Mouse (Mus musculus): ENCODE measurements around the gene Zc3h10. TPM values are rescaled to one million over a fixed set of nuclear protein-coding genes. Genes with fewer than 3 reads are reported as not detected.
"Not testable (repeated sequence)": the region's sequence is repeated elsewhere in the genome, so short reads cannot be mapped to it uniquely, and the experiment has no call there.

Gene Zc3h10
- polyA plus RNA-seq, 1 experiment from 2014 or later = 18.8 TPM

DNA sequence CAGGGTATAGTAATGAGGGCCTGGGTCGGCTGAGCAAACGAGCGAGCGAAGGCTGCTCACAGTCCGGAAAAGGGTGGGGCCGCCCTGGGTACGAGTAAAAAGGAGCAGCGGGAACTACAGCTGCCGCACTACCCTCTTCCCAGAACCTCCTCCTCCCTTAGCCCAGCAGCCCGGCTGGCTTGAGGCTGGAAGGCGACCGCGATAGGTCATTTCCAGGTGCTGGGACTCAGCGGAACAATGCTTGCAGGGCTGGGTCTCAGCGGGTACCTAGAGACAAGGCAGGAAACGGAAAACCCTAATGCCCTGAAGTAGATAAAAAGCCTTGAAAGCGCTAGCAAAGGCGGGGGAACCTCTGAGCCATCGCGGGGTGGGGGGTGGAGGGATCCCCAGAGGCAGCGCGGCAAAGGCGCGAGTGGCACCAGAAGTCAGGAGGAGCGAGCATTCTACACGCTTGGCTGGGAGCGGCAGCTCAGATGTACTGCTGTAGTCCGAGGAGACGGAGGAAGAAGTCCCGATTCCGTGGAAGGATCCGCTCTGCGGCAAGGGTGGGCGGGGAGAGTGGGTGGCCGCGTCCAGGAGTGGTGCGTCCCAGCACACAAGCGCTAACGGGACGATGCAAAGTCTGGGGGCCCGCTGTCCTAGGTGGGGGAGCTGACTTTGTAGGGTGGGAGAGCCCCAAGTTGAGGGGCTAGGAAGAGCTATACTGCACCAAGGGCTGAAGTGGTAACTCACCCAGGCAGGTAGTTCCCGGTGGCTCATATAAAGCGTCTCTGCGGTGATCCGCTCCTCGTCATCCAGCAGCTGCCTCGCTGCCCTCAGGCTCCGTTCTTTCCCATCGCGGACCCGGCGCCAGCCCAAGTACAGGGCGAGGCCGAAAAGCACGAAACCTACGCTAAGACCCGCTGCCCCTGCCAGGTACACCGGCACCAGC lies 22.6 kb downstream of the Zc3h10 start:
- peak; percentile 82 for DNase-seq (ENCODE audit: low spot score)

DNA sequence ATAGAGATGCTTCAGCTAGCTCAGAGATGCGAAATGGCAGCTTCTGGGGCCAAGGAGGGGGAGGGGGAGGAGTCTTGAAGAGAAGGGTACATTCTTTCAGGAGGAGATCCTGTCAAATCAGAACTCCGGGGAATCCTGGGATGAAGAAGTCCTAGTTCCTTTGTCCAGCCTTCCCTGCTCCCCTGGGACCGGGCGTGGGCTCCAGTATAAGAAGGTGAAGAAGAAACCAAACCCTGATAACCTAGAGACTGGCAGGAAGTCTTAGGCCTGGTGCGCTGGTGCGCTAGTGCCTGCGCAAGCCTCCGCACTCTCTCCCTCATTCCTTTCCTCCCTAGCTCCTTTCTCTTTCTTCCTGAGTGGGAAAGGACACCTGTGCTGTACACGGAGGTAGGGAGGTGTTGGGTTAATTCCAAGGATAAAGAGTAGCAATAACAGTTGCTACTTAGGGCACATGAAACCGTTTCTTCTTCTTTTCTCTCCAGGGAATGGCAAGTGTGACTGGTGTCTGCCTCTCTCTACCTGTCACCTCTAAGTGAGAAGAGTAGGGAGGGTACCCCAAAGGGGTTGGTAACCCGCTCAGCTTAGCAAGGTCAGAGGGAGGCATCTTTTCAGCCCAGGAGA lies 23.4 kb downstream of the Zc3h10 start:
- peak; percentile 28 for DNase-seq (ENCODE audit: low spot score)

DNA sequence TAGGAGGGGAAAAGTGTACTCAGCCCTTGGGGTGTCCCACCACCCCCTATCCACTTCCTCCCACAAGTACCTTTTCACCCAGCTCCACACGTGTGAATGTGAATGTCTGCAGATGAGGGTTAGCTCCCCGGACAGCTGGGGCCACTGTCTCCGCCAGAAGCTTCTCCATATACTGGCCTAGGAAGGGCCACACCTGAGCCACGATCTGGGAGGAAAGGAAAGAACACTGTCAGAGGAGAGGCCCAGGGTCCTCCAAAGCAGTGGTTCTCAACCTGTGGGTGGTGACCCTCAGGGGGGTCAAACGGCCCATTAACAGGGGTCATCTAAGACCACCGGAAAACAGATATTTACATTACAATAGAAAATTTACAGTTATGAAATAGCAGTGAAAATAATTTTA lies 25.2 kb downstream of the Zc3h10 start:
- DNase-seq (ENCODE audit: low spot score) = no peak

DNA sequence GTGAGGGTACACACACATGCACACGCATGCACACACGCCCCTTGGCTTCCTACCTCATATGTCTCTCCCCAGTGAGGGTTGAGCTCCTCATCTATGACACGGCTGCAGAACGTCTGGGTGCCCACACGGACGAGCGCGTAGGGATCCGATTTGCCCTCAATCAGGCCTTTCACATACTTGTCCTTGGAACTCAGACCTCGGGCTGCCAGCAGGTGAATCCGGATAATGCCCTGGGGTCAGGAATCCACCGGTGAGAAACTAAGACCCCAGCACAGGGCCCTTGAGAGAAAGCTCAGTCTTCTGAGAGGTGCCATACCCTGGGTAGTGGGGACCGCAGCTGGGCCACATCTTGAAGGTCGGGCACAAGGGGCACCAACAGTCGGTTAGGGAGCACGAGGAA lies 27.0 kb downstream of the Zc3h10 start:
- DNase-seq (ENCODE audit: low spot score) = no peak

DNA sequence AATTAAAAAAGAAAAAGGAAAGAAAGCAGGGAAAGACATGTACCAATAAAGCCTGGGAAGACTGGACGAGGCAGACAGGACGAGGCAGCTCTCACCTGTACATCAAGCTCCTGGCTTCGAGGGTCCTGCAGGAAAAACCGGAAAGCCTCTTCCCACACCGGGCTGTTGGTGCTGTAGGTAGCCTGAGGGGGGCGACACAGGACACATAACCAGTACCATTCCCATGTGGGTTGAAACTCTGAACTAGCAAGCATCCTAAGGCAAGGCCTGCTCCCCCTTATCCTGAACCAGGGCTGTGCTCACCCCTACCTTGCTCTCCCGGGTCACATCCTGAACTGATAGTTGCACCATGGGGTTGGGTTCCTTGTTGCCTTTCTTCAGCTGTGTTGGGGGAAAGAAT lies 28.7 kb downstream of the Zc3h10 start:
- no peak for DNase-seq (ENCODE audit: low spot score)

DNA sequence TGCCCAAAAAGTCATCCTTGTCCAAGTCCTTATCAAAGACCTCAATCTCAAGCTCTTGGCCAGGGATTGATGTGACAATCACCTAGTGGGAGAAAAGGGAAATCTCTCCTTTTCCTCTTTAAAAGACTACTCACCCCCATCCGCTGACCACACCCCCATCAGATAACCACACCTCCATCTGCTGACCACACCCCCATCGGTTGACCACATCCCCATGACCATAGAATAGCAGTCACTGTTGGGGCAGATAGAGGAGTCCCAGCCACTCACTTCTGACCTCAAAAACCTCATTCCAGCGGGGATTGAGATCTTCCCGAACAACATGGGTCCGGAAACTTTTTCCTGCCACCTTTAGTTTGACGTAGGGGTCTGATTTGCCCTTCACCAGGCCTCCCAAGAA lies 30.9 kb downstream of the Zc3h10 start:
- no peak for DNase-seq (ENCODE audit: low spot score)

DNA sequence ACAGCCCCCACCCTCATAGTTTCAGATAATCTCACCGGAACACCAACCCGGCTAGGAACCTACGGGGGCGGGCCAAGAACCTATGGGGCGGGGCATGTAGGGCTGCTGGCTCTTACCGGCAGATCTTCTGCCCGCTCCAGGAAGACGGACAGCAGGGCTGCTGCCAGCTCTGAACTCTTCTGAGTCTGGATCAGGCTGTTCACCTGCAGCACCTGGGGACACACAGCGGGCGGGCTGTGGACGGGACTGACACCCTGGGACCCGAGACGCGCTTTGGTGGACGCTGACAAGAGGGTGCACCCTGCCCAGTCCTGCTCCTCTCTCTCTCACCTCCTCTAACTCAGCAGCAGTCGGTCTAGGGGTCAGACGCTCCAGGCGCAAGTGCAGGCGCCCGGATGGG lies 31.5 kb downstream of the Zc3h10 start:
- DNase-seq (ENCODE audit: low spot score) = no peak

DNA sequence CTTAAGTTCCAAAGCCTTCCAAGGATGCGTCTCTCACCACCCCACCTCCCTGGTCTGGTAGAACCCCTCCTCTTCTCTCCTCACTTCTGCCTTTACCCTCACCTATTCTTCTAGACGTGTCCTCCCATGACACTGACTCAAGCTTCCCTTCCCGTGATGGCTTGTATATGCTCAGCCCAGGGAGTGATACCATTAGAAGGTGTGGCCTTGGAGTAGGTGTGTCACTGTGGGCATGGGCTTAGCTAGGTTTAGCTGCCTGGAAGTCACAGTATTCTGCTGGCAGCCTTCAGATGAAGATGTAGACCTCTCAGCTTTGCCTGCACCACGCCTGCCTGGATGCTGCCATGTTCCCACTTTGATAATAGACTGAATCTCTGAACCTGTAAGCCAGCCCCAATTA lies 32.5 kb downstream of the Zc3h10 start:
- no peak for DNase-seq (ENCODE audit: low spot score)

DNA sequence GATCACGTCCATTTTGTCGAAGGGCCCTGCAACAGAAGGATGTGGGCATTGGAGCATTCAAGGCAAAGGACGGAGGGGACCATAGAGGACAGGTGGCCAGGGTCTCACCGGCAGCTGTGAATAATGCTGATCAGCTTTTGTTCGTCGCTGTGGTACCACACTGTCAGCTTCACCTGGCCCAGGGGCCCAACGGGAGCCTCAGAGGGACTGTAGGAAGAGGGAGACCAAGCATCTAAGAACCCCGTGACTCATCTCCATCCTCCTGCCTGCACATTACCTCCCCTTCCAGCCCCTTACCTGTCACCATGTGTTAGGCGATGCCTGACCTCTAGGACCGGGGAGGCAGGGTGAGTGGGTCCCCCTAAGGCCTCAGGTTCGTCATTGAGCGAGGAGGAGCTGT lies 35.8 kb downstream of the Zc3h10 start:
- no peak for DNase-seq (ENCODE audit: low spot score)

DNA sequence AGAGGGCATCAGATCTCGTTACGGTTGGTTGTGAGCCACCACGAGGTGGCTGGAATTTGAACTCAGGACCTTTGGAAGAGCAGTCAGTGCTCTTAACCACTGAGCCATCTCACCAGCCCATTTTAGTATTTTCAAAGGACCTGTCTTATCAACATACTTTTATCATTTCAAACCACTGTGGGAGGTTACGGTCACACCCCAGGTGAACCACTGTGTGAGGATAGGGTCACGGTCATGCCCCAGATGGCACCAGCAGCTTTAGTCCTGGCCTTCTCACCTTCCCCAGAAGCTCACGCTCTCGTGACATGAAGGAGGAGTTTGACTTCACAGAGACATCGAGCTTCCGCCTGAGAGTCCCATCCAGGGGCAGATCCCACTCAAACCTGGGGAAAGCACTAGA lies 36.4 kb downstream of the Zc3h10 start:
- no peak for DNase-seq (ENCODE audit: low spot score)

DNA sequence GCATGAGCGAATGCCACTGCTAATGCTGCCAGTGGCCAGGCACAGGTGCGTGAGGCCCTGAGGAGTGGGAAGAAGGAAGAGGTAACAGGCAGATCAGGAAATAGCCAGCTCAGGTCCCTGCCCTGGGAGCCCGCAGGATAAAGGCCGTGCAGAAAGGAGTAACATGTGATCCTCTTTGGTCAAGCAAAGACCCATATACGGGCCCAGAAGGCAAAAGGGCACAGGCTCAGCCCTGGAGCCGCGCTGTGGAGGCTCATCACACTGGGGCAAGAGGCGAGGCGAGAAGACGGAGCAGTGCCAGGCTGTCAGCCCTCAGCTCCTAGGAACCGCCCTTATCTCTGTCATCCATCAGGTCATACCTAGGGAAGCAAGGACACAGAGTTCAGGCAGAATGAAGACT lies 37.3 kb downstream of the Zc3h10 start:
- no peak for DNase-seq (ENCODE audit: low spot score)

DNA sequence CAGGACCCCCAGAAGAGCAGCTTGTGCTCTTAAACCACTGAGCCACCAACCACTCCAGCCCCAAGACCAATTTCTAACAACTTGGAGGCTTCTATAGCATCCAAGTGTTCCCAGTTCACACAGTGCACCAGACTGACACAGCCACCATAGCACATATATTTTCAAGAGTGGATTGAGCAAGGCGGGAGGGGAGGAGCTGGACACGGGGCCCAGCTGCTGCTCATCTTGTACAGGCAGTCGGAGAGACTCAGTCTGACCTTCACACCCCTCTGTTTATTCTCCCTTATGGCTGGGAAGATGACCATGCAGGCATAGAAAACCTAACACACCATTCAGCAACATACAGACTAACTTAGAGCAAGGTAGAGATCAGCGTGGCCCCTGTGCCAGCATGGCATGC lies 37.7 kb downstream of the Zc3h10 start:
- no peak for DNase-seq (ENCODE audit: low spot score)

DNA sequence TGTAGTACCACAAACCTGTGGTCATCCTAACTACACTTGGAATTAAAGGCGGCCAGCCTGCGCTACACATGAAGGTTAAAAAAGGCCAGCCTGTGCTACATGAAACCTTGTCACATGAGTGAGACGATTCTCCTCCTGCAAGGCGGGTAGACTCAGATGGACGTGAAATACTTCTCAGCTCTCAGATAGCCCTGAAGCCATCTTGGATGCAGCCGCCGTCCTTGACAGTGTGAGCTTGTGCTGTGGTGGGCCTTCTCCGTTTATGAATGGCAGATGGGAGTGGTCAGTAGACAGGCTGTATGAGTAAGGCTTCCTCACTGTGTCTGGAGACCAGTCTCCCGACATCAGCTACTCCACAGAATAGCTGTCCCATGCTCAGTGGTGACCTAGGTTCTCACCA lies 38.4 kb downstream of the Zc3h10 start:
- no peak for DNase-seq (ENCODE audit: low spot score)

DNA sequence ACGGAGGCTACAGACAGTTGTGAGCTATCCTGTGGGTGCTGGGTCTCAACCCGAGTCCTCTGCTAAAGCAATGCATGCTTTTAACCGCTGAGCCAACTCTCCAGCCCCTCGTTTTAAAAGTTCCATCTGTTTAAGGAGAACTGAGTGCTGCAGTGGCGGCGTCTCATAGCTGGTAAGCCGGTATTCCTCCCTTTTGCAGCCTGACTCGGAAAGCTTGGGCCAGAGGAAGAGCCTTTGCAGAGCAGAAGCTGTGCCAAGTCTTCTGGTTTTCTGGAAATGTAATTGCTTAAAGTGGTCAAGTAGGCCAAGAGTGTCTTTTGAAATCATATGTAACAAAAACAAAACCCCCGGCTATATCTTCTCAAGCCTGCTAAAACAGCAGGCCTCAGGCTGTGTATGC lies 39.3 kb downstream of the Zc3h10 start:
- no peak for DNase-seq (ENCODE audit: low spot score)

DNA sequence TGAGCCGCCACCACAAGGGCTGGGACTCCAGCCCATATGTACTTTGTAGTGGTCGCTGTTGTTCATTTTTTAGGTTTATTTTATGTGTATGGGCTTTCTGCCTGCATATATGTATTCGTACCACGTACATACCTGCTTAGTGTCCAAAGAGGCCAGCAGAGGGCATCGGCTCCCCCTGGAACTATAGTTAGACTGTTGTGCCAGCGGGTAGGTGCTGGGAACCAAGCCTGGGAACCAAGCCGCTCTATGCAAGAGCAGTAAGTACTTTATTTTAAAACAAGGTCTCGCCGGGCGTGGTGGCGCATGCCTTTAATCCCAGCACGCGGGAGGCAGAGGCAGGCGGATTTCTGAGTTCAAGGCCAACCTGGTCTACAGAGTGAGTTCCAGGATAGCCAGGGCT lies 41.6 kb downstream of the Zc3h10 start:
- no peak for DNase-seq (ENCODE audit: low spot score)

DNA sequence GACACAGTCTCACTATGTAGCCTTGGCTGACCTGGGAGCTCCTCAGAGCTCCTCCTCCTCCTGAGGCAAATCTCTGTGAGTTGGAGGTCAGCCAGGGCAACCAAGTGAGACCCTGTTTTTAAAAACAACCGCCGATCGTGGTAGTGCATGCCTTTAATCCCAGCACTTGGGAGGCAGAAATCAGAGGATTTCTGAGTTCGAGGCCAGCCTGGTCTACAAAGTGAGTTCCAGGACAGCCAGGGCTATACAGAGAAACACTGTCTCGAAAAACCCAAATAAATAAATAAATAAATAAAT lies 42.3 kb downstream of the Zc3h10 start:
- not testable (repeated sequence) for DNase-seq (ENCODE audit: low spot score)

DNA sequence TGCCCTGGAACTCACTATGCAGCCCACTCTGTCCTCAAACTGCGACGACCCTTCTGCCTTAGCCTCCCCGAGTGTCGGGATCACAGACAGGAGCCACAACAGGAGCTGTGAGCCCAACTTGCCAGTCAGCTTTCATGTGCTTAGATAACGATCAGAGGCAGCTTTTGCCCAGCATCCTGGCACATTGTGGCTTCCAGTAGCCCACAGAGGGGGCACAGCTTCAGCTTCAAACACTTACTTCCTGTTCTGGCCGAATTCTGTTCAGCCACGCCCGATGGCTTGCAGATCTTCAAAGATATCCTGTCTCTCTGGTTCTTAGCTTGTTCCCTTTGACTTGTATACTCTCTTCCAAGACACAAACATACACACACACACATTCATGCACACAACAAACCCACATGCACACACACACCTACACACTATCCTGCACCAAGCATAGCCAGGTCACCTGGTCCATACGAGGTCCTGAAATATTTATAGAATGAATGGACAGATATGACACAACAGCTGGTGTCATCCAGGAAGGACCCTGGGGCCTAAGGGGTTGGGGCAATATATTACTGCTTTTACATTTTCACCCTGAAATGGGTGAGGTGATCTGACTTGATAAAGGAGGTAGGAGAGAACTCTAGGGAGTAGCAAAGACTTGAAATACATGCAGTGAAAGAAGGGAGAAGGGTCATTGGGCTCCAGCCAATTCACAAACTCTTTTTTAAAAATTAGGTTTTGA lies 42.8 kb downstream of the Zc3h10 start:
- peak; percentile 71 for DNase-seq (ENCODE audit: low spot score)

DNA sequence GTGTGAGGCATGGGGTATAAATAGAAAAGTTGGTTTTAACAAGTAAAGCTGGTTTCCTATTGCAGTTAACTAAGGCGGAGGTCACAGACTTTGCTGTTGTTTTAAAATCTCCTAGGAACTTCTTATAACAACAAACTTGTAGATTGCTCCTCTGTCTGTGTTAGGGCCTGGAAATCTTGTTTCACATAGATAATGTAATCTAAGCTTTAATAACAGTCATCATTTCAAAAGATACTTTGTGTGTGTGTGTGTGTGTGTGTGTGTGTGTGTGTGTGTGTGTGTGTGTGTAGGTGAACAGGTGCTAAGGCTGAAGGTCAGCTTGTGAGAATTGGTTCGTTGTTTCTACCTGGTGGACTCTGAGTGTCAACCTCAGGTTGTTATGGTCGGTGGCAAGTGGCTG lies 43.6 kb downstream of the Zc3h10 start:
- no peak for DNase-seq (ENCODE audit: low spot score)

DNA sequence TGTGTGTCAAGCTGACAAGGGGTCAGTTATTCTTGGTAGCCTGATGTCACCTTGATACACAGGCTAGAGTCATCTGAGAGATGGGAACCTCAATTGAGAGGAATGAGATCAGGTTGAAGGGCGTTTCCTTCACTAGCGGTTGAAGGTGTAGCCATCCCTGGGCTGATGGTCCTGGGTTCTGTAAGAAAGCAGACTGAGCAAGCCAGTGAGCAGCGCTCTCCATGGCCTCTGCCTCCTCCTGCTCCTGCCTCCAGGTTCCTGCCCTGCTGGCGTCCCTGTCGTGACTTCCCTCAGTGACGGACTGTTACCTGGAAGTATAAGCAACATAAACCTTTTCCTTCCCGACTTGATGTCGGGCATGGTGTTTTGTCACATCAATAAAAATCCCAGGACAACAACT lies 44.0 kb downstream of the Zc3h10 start:
- no peak for DNase-seq (ENCODE audit: low spot score)

DNA sequence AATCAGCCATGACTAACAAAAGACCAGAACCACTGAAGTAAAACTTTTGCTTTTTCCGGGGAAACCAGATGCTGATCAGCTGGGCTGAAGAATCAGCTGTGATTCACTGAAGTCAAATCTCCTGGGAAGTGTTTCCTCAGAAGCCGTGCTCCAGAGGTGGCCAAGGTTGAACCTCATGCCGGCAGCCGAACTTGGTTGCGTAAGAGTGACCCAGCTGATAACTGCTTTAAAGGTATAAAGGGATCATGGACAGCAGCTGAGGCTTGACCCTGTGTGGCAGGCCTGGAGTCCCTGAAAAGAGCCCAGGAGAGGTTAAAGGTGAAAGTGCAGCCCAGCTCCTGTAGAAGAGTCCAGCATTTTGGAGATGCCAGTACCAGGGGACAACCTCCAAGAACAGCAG lies 45.2 kb downstream of the Zc3h10 start:
- DNase-seq (ENCODE audit: low spot score) = no peak

DNA sequence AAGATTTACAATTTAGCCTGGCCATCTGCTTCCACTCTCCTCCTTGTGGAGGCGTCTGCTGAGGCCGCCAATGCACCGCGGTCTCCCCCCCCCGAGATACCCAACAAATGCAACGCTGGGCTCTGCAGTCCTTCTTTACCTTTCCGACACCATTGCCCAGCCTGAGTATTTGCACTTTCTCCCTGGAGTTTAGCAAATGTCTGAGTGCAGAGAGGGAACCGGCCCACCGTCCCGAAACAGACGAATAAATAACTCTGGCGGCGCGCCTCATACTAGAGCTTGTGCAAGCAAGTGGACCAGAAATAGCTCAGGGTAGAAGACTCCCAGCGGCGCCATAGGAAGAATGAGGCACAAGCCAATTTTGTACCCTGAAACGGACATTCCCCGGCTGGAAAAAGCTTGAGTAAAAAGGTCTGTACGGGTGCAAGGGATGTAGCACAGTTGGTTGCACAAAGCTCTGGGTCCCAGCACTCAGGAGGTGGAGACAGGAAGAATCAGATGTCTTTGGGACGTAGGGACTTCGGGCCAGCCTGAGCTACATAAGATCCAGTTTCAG lies 48.4 kb downstream of the Zc3h10 start:
- peak; percentile 34 for DNase-seq (ENCODE audit: low spot score)

DNA sequence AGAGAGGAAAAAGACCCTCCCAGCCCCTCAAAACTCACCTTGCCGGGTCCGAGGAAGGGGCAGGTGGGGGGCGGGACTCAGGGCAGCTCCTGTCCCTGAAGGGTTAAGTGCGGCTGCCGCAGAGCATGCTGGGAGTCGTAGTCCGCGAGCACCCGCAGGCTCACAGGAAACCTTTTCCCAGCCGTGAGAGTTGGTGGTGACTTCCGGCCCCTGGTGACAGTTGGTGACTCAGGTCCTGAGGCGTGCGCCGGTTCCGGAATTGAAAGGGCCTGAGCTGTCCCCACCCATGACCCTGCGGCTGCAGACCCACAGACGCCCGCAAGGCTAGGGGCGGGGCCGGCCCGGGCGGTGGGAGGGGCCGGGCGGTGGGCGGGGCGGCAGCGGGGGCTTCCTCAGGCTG lies 49.0 kb downstream of the Zc3h10 start, which contains the start of gene Myl6b:
Gene Myl6b (minus strand): TSS at position 96 of the 400 bp plus-strand sequence.
- DNase-seq (ENCODE audit: low spot score) = peak; percentile 97

Measured in thymus, postnatal 0 days (tissue).